Mouse (Mus musculus) adipocyte (in vitro differentiated cells): Measurements from ENCODE around the gene Spata45.

ENCODE experiments used
- DNase-seq: peaks from one replicate; pipeline ENCODE4 v3.0.0-alpha.2; 2016; ENCODE audit warnings: low spot score

Gene Spata45

DNA sequence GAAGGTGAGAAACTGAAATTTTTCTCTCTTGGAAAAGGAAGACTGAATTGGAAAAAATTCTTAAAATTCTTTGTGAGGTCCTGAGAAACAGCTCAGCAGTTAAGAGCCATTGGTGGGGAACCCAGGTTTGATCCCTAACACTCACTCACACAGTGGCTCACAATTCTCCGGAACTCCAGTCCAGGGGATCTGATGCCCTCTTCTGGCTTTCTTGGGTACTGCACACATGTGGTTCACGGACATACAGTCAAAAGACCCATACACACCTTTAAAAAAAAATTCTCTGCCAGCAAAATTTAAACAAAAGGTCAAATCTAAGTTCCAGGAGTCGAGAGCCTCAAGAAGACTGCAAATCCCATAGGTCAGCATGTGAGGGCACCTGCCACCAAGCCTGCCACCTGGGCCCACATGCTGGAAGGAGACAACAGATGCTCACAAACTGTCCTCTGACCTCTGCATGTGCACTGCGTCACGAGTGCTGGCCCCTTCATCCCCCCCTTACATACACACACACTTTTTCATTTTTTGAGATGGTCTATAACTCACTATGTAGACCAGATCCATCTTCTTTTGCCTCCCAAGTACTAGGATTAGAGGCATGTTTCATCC lies 48.6 kb downstream of the Spata45 start:
- no peak for DNase-seq

DNA sequence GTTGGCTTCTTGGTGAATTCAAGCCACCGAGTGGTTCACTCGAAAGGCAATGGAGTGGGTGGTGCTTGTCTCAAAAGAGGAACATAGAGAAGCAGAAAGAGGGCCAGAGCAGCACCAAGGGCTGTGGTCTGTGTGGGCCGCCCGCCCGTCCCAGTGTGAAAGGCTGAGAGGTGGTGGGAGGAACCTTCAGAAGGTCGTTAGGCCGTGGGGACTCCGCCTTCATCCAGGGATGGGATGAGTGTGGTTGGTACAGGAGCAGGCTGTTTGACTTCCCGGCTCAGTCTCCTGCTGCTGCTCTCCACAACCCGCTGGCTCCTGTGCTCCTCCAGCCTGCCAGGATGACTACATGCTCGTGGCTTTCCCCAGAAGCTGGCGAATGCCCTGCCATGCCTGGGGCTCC lies 49.2 kb downstream of the Spata45 start:
- no peak for DNase-seq

- no peak for DNase-seq
These were observed 50.0 kb downstream of the Spata45 start for GRCm38 (mm10) chr1:191086304-191086878.

- no peak for DNase-seq
These were observed 50.5 kb downstream of the Spata45 start for GRCm38 (mm10) chr1:191086960-191087359.

DNA sequence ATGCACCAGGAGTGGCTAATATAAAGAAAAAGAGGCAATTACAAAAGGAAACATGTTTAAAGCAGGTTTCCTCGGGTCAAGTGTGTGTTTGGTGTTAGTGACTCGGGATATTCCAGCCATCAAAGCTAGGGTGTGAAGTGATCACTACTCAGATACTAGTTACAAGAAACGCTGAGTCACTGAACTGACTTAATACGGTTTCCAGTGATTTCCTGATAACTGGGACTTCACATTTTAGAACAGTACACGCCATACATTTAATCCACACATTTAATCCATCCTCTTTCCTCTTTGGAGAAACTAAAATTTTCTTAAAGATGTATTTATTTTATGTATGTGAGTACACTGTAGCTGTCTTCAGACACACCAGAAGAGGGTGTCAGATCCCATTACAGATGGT lies 51.5 kb downstream of the Spata45 start:
- no peak for DNase-seq

DNA sequence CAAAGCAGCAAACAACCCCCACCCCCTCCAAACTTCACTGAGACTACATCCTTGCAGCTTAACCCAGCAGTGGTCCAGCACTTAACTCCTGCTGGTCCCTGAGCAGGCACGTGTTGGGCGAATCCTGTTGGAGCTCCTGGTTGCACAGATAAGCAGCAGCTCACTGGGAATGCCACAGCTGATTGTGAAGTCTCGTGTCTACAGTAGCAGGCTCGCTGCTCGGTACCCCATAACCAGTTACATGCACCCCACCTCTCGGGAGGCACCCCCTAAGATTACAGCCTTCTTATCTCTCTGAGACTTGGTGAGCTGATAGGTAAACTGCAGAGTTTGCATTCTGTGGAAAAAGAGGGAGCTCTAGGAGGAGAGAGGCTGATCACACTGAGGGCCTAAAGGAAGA lies 52.9 kb downstream of the Spata45 start:
- no peak for DNase-seq

GRCm38 (mm10) chr1:191092050-191092449 lies 55.6 kb downstream of the Spata45 start:
- DNase-seq, result peak; percentile 11
